Mouse (Mus musculus) olfactory bulb, adult 2 months (tissue): ENCODE results near the gene Usp3.

Experiments
- CTCF ChIP-seq: fragments of 200-500 bp; IDR thresholded peaks from 2 replicates; pipeline ENCODE4 v1.5.1; 2012; ENCODE audit warnings: low read depth, mild to moderate bottlenecking, low read length, moderate library complexity; ENCODE audit not compliant: insufficient read depth
- POLR2A ChIP-seq: fragments of 200-500 bp; IDR thresholded peaks from 2 replicates; pipeline ENCODE4 v1.6.1; 2012; ENCODE audit warnings: mild to moderate bottlenecking, low read depth, low read length, moderate library complexity; ENCODE audit not compliant: insufficient read depth

DNA sequence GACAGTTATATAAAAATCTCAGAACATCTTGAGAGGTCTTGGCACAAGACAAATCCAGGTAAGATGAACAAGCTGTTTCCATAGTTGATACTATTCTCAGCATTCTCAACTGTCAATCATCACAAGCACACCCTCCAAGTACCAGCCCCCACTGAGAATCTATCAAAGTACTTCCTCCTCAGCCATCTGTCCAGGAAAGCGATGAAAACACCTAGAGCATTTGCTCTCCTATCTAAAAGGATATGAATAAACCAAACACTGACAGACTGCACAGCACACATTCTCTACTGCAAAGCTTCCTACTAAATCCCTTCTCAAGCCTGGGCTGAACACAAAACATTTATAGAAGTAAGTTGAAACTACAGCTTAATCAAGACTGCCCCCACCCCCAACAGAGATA is 6.4 kb downstream of the Usp3 start:
- no peak for TF ChIP-seq CTCF
- TF ChIP-seq POLR2A = no peak
